Mouse (Mus musculus): ENCODE results near the gene Tsc1. TPM values are rescaled to one million over a fixed set of nuclear protein-coding genes. Genes with fewer than 3 reads are reported as not detected.

Tsc1 gene
- total RNA-seq (2014; fragmentation: Nextera tagmentation), result 17.4 and 23.7 TPM in 2 replicates
- 11.1 and 12.4 TPM in 2 replicates for total RNA-seq (2017)

DNA sequence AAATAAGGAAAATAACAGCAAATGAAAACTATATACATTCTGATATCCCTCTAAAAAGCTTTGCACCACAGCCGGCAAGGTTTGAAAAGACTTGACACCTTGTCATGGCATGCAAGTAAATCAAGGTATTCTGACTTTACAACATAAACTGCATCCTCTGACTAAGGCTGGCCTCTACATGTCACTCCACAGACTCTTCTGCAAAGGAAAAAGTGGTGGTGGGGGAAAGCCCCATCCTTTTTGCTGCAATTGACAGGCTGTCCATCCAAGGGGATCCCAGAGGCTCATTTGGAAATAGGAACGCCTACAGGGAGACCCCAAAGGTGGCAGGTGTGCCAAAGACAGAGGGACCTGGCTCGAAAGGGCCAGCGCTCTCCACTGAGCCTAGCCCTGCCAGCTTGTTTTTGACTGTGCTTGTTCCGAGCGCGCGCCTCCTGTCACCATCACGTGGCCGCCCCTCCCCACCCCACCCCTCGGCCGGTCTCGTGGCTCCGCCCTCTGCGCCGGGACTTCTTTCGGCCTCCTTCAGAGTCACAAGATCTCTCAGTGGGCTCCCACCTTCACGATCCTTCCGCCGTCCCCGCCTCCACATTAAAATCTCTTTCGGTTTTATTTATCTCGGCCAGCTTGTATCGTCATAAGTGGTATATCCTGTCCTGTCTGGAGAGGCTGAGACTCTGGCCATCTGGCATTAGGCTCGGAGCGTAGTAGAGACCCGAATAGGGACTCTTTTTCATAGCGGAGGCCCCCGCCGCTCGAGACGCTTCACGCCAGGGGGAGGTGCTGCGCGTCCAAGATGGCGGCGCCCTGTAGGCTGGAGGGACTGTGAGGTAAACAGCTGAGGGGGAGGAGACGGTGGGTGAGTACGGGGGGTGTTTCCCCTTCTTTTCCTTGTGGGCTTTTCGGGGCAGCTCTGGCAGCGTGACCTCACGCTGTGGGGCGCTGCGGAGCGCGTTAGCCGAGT, at the start of gene Tsc1:
Tsc1 (plus strand) TSS at position 768 of the 964 bp plus-strand sequence.
- peak; percentile 97 for ATAC-seq (replicated peaks; ENCODE audit: poor library complexity, severe bottlenecking)

DNA sequence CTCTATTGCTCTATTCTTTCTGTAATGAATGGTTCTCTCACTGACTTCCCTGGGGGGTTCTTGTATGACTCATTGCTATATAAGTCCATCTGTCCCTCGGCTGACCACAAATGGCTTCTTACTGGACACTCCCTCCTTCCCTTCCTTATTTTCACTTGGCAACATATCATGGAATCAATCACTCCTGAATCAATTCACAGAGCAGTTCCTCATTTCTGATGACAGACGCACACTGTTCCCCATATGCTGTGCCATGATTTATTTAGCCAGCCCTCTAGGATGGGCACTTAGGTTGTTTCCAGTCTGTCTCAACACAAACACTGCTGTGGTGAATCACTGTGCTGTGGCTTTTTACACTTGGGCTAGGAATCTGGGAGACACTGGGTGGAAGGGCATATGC, 49.5 kb upstream of the Tsc1 start:
- peak; percentile 87 for ATAC-seq (replicated peaks; ENCODE audit: poor library complexity, severe bottlenecking)

DNA sequence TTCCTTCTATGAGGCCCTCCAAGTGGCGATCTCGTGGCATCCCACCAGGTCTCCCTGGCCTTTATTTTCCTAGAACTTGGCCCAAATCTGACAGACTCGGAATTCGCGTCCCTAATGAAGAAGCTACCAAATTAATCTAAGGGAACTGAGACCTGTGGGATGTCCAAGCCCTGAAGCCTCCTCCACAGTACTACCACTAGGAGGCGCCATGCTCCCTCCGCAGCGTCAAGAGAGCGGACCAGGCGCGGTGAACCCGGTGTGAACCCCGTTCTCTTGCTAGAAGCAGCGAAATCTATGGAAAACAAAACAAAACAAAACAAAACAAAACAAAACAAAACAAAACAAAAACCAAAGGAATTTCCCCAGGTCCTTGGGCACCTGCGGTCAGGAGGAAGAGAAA, 48.2 kb upstream of the Tsc1 start:
- ATAC-seq (replicated peaks; ENCODE audit: poor library complexity, severe bottlenecking), result peak; percentile 52; the same call in 1 of the 2 replicates

DNA sequence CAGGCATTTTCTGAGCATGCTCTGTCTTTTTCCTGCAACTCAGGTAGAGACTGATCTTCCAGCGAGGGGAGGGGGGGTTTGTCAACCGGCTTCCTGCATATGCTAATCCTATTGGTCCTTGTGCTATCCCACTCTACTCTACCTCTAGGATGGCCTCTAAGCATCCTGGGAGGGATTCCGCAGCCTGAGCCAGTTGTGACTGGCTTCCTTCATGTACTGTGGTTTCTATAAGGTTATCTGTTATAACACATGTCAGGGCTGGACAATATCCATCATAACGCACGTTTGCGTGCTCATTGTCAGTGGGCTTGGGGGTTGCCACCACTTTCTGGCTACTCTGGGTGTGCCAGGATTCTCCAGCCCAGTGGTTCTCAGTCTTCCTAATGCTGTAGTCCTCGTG, 45.0 kb upstream of the Tsc1 start:
- ATAC-seq (replicated peaks; ENCODE audit: poor library complexity, severe bottlenecking), result no peak

DNA sequence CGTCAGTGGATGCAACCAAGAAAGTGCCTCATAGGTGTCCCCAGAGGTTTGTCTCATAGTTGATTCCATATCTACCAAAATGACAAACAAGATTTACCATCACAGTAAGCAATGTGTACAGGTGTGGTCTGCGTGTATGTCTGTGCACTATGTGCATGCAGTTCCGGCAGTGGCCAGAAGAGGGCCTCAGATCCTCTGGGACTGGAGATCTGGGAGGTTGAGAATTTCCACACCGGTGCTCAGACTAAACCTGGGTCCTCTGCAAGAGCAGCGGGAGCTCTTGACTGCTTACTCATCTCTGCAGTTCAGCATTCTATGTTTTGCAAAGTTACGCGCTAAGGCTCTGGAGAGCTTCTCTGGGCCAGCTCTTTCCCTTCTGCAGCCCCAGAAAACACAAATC, 44.0 kb upstream of the Tsc1 start:
- ATAC-seq (replicated peaks; ENCODE audit: poor library complexity, severe bottlenecking), result no peak

DNA sequence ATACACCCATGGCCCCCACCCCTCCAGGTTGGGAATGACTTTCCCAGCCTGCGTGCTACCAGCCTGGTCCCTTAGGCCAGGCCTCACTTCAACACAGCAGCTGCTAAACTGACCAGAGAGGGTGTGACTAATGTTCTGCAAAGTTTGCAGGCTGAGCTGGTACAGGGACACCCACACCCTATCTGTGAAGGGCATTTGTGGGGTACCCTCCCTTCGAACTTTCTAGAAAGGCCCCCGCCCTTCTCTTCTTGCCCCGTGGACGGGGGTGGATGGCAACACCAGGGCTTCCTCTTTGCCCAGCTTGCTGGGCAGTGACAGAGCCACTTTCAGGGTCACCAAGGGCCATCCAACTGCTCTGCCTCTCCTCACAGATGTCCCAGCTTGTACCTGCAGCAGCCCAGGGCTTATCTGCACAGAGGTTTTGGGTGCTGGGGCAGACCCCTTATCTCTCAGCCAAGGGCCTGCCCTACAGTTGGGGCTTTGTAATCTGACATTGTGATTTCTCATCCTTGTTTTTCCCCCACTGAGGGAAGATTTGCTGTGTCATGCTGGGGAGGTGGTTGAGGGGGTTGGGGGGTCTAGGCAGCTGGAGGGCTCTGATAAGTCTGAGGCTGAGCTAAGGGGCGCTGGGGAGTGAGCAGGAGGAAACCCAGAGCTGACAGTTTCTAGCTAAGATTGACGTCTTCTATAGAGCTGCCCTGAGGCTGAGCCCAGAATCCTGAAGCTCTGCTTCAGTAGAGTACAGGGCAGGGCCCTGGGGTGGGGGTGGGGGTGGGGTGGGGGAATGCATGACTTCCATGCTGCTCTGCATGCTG, 43.1 kb upstream of the Tsc1 start:
- peak; percentile 36 for ATAC-seq (replicated peaks; ENCODE audit: poor library complexity, severe bottlenecking)

DNA sequence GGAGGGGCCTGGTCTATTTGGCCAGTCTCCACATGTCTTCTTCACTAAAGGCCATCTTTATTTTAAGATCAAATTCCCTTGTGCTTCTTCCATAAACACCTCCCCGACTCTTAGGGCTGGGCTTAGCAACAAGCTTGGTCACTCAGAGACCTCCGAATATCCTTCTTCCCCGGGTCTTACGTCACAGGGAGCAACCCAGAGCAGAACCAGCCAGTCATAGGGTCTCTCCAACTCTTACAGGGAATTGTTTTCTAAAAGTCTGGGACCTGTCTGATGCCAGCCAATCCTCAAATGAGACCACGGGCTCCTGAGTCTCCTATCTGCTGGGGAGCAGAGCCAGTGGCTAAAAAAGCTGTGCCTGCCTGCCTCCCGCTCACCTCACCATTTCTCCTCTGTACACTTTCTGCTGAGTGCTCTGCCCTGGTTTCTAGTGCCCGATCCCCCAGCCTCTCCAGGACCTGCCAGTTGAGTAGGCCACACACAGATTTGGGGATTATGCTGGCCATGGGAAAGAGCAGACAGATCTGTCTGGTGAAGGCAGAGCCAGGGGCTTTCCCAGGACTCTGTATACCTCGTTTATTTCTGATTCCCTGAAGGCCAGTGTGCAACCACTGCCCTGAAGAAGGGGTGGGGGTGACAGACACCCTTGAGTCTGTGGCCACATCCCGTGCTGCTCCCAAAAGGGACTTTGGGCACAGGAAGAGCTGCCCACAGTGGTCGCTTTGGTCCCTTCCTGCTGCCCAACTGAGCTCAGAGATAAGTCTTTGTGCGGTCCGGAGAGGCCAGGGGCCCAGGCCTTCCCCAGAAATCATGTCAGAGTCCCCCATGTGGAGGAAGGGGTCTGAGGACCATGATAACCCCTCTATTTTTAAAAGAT, 42.1 kb upstream of the Tsc1 start:
- ATAC-seq (replicated peaks; ENCODE audit: poor library complexity, severe bottlenecking), result peak; percentile 26

DNA sequence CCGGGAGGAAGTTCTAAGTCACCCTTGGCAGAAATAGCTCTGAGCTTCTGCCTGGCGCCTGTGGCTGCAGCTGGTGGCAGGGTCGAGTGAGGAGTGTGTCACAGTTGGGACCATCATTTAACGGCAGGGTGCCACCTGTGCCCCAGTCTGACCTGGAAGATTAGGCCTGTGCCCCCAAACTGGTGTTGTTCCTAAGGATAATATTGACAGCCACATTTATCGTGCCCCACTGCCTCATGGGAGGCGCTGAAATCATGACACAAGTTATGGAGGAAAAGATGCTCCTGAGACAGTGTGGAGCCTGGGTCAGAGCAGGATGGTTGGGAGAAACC, 41.5 kb upstream of the Tsc1 start:
- ATAC-seq (replicated peaks; ENCODE audit: poor library complexity, severe bottlenecking), result peak; percentile 34

DNA sequence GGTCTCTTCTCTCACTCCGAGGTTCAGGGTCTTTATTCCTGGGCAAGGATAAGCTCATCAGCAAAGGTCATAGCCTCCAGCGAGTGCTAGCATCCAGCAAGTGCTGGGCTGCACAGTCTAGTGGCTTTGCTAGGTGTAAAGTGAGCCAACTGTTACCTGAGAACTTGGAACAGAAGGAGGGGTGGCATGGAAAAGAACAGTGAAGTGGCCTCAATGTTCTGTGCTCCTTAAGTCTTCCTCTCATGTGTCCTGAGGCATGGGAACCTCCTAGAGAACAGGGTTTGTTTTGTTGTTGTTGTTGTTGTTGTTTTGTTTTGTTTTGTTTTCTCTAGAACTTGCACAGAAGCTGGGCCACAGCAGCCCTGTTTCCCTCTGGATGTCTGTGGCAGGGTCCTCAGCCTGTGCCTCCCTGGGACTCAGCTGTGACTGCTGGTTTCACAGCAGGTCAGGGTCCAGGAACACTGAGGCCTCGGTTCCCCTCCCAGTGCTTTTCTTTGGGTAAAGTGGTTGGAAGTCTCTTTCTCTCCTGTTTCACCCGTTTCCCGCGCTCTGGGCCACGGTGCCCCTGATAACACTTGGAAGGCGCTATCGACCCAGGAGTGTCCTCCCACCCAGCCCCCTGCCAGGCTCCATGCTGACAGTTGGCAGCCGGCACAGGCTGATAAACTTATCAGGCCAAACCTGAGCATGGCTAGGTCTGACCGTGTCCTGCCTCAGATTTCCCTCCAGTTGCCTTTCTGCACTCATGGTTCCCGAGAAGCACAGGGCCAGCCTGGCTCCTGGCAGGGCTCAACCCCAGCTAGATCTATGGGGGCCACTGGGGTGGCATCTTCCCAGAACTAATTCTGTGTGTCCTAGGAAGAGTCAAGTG, 39.1 kb upstream of the Tsc1 start:
- no peak for ATAC-seq (replicated peaks; ENCODE audit: poor library complexity, severe bottlenecking)

DNA sequence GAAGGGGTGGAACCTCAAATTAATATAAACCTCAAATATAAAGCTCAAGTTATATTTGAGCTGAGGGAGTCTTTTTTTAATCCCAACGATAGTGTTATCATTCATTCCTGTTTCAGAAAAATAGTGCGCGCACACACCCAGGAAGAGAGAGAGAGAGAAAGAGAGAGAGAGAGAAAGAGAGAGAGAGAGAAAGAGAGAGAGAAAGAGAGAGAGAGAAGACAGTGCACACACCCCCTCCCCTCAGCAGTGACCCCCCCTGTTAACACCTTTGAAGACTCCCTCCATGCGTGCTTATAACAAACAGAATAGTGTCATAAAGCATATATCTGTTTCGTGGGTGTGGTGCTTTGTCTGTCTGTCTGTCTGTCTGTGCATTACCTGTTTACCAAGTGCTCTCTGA, 37.5 kb upstream of the Tsc1 start:
- ATAC-seq (replicated peaks; ENCODE audit: poor library complexity, severe bottlenecking), result no peak

DNA sequence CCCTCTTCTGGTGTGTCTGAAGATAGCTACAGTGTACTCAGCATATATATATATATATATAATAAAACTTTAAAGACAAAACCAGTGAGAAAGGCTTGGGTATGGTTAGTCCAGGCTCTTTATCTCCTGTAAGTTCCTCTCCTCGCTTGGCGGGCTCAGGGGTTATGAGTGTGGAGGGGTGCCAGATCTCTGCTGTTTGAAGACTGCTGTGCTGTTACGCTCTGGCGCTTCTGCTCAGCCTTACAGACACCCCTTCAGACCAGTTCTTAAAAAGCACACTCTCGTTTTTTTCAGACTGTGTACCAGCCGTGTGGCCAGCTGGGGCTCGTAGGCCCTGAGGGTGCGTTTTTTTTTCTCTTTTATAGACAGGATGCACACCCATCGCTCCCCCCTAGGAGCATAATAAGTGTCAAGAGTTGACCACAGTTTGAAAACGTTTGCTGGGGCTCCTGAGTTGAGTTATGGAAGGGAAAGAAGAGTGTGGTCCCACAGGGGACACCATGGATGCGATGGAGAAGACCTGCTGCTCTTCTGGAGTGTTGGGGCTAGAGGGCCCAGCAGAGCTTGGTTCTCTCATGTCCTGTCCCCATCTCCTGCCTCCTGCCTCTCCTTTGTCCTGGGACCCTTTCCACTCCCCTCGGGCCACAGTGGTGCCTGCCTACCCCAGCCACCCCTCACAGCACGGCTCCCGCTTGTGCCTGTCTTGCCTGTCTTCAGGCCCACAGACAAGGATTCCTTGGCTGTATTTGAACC, 35.1 kb upstream of the Tsc1 start:
- ATAC-seq (replicated peaks; ENCODE audit: poor library complexity, severe bottlenecking), result no peak

DNA sequence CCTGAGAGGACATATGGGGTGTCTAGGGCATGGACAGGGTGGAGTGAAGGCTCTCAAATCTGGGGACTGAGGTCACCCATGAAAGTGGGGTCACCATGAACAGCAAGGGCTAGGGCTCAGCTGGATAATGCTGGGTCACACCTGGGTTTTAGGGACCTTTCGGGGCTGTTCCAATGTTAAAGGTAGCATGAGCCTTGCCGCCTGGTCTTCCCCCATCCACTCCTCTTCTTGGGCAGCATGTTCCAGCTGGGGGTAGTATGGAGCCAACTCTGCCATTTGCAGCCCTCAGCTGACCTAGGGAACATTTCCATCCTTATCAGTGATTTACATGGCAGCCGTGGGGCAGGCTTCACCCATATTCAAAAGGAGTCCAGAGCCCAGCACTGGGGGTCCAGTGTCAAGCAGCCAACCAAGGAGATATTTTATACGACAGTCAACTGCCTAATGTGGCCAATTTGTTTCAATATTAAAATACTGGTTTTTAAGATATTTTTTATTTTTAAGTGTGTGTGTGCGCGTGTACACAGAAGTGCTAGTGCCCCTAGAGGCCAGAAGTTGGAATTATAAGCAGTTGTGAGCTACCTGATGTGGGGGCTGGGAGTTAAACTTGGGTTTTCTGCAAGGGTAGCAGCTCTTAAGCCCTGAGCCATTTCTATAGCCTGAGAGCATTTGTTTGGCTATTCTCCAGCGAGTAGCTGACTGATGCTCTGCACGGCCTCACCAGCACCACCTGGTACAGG, 34.3 kb upstream of the Tsc1 start:
- no peak; the same call in 1 of the 2 replicates for ATAC-seq (replicated peaks; ENCODE audit: poor library complexity, severe bottlenecking)

DNA sequence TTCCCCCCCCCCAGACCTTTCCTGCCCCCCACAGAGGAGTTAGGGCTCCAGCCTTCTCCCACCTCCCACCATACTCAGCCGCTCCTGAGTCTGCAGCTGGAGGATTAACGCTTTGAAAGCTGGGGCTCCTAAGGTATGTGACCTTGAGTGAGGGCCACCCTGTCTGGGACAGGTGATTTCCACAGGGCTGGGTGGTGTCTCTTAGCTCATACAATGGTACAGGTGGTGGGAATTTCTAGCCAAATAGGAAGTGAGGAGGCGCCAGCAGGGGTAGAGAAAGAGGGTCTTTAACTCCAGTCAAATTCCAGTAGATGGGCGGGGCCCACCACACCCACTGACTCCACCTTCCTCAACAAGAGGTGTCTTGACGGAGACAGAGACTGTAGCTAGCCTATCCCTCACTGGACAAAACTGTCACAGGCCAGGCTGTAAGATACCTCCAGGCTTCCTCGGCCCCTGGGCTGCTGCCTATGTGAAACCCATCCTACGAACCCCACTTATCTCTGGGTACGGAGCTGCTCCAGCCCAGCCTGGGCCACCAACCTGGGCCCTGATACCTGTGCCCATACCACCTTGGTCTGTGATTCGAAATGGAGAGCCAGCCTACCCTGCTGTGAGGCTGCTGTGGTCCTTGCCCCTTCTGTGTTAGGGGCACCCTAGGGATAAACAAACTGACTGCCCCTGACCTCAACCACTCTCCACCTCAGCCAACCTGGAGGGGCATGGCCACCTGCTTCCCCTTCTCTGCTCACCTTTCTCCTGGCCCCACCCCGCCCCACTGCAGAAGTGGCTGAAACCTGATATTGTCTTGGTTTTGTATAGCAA, 33.5 kb upstream of the Tsc1 start:
- no peak for ATAC-seq (replicated peaks; ENCODE audit: poor library complexity, severe bottlenecking)

DNA sequence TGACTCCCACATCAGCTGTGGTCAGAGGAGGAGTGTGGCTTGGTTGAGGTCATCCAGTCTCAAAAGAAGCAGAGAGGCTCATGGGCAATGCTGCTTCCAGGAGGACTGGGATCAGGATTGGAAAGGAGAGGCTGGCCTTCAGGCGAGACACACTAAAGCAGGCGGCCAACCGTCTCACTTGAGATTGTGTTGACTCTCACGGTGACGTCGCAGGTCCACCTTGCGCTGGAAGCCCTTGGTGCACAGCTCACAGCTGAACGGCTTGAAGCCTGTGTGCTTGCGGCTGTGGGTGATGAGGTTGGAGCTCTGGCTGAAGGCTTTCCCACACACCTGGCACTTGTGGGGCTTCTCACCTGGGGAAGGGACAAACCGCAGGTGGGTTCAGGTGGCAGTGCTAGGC, 31.2 kb upstream of the Tsc1 start:
- ATAC-seq (replicated peaks; ENCODE audit: poor library complexity, severe bottlenecking), result no peak

DNA sequence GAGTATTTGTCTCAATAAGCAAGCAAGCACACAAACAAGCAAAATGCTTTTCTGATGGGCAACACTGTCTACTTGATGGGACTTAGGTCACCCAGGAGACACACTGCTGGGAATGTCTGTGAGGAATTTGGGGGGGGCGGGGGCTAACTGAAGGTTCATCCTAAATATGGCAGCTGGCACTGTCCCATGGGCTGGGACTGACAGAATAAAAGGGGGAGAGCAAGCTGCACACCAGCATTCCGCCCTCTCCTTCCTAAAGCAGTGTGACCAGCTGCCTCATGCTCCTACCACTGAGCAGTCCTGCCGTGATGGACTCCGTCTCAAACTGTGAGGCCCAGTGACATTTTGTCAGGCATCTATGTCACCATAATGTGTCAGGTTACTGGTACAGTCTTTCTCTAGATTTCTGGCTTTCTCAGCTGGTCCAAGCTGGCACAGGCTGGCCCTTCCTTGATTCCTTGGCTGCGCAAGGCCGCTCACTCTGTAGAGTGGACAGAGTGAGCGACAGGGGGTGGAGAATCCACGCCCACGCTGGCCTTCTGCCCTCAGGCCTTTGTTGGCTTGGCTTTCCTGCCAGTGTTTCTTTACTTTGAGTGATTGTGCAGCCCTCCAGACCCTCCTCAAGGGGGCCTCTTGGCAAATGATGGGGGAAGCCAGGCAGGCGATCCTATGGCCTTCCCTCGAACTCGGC, 30.2 kb upstream of the Tsc1 start:
- no peak for ATAC-seq (replicated peaks; ENCODE audit: poor library complexity, severe bottlenecking)

DNA sequence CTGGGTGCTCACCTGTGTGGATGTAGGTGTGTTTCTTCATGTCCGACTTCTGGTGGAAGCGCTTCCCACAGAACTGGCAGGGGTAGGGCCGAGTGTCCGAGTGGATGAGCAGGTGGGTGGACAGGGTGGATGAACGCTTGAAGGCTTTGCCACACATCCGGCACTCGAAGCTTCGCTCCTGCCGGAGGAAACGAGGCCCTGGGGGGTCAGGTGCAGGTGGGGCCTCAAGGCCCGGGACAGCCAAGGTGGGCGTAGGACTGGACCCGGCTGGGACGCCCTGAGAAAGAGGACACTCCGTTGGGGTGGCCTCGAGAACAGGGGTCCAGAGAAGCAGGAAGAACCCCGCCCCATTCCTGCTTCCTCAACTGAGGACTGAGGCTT, 29.6 kb upstream of the Tsc1 start:
- no peak for ATAC-seq (replicated peaks; ENCODE audit: poor library complexity, severe bottlenecking)

All from granulocyte monocyte progenitor cell, adult 5-6 weeks (primary cell).